Mouse (Mus musculus): ENCODE measurements at regions not wholly inside any gene's neighbourhood (a gene's known extent, or its start where the extent isn't known, plus 50 kb on each side); places are given as distances from the start of the nearest gene placed in this dataset.

DNA sequence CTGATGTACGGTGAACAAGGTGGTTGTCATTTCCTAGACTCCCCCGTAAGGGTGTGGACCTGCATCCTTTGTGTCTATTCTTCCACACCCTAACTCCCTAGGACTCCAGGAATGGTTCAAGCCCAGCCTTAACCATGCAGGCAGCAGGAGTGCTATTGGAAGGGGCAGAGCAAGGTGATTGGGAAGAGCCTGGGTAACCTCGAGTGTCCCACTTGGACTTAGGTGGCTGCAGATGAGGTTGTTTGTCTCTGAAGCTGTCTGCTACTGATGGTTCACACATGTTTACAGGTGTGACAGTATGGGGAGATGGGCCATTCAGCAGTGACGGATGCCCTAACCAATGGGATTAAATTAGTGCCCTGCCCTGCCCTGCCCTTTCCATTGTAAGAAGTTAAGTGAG, 207.4 kb downstream of the Zfp326 start:
- ATAC-seq (ENCODE audit: low read depth) = no peak
- no peak overlapping the region for H3K9ac ChIP-seq (replicated peaks; ENCODE audit: low read depth, low read length)
- no peak overlapping the region for H3K27ac ChIP-seq (ENCODE audit: low read depth, low read length)
- 84% methylated on average over 4 of the region's 4 CpGs for WGBS
- no peaks in the 10 kb centered on the region for H3K9me3 ChIP-seq (ENCODE audit: control insufficient read depth, low read length)
- no peaks in the 10 kb centered on the region for H3K36me3 ChIP-seq (ENCODE audit: control insufficient read depth, insufficient read depth, low read length)
- H3K4me3 ChIP-seq (ENCODE audit: low read depth, low read length) = no peak overlapping the region
- no peaks in the 10 kb centered on the region for H3K4me1 ChIP-seq (ENCODE audit: control insufficient read depth, insufficient read depth, low read length)
- no peak overlapping the region for H3K4me2 ChIP-seq (ENCODE audit: low read depth, low read length)
- H3K27me3 ChIP-seq (ENCODE audit: control insufficient read depth, insufficient read depth, low read length) = no peaks in the 10 kb centered on the region

DNA sequence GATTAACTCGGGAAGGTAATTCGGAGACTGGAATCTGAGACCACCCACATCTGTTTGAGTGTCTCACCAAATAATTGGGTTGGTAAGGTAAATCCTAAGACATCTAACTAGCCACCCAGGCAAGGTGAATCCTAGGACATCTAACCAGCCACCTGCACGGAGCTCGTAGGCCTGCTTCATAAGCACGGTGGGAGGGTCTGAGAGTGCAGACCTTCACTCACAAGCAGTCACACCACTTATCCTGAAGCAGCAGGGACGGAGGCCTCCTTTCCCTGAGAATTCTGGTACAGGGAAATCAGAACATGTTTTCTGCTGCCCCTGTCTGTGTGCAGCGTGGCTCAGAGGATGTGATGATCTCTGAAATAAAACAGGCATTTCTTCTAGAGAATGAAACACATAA, 206.5 kb downstream of the Zfp326 start:
- H3K27ac ChIP-seq (ENCODE audit: low read depth, low read length) = no peak overlapping the region
- no peak overlapping the region for H3K4me3 ChIP-seq (ENCODE audit: low read depth, low read length)
- H3K9me3 ChIP-seq (ENCODE audit: control insufficient read depth, low read length) = no peaks in the 10 kb centered on the region
- H3K36me3 ChIP-seq (ENCODE audit: control insufficient read depth, insufficient read depth, low read length) = no peaks in the 10 kb centered on the region
- ATAC-seq (ENCODE audit: low read depth) = no peak
- no peak overlapping the region for H3K9ac ChIP-seq (replicated peaks; ENCODE audit: low read depth, low read length)
- no peak overlapping the region for H3K4me2 ChIP-seq (ENCODE audit: low read depth, low read length)
- H3K27me3 ChIP-seq (ENCODE audit: control insufficient read depth, insufficient read depth, low read length) = no peaks in the 10 kb centered on the region
- H3K4me1 ChIP-seq (ENCODE audit: control insufficient read depth, insufficient read depth, low read length) = no peaks in the 10 kb centered on the region
- 84% methylated on average over 7 of the region's 7 CpGs for WGBS

DNA sequence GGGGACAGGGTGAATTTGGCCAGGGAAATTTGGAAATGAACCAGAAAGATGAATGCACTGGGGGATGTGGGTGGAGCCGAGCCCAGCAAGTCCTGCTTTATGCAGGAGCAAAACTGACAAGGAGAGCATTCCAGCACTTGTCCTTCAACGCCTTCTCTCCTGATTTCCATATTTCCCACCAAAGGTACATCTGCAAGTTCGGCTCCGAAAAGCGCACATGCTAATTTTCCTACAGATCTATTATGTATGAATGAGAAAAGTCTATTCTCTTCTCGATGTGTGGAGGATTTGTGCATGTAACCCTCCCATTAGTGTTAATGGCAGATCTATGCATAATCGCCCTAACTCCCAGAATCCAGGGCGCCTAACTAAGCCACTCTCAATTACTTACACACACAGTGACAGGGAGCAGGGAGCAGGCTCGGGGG, 190.8 kb downstream of the Zfp326 start:
- no peak overlapping the region for H3K27ac ChIP-seq (ENCODE audit: low read depth, low read length)
- H3K4me2 ChIP-seq (ENCODE audit: low read depth, low read length) = no peak overlapping the region
- WGBS = 73% methylated on average over 9 of the region's 9 CpGs
- H3K36me3 ChIP-seq (ENCODE audit: control insufficient read depth, insufficient read depth, low read length) = no peaks in the 10 kb centered on the region
- no peak overlapping the region for H3K9ac ChIP-seq (replicated peaks; ENCODE audit: low read depth, low read length)
- ATAC-seq (ENCODE audit: low read depth) = no peak
- peaks cover 4% of the 10 kb centered on the region; the same call in 1 of the 2 replicates for H3K9me3 ChIP-seq (ENCODE audit: control insufficient read depth, low read length)
- no peaks in the 10 kb centered on the region for H3K4me1 ChIP-seq (ENCODE audit: control insufficient read depth, insufficient read depth, low read length)
- H3K27me3 ChIP-seq (ENCODE audit: control insufficient read depth, insufficient read depth, low read length) = no peaks in the 10 kb centered on the region
- H3K4me3 ChIP-seq (ENCODE audit: low read depth, low read length) = no peak overlapping the region

DNA sequence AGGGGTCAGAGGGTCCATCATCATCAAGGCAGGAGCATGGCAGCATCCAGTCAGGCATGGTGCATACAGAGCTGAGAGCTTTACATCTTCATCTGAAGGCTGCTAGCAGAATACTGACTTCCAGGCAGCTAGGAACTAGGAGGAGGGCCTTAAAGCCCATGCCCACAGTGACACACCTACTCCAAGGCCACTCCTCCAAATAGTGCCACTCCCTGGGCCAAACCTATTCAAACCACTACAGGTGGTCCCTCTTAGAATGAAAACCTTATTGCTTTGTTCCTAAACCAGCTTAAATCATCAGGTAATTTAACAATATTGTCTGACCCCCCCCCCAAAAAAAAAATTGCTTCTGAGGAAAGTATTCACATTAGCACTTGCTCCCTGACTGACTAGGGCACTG, 190.3 kb downstream of the Zfp326 start:
- ATAC-seq (ENCODE audit: low read depth) = no peak
- no peak overlapping the region for H3K4me3 ChIP-seq (ENCODE audit: low read depth, low read length)
- no peaks in the 10 kb centered on the region for H3K36me3 ChIP-seq (ENCODE audit: control insufficient read depth, insufficient read depth, low read length)
- no peaks in the 10 kb centered on the region for H3K27me3 ChIP-seq (ENCODE audit: control insufficient read depth, insufficient read depth, low read length)
- H3K4me1 ChIP-seq (ENCODE audit: control insufficient read depth, insufficient read depth, low read length) = no peaks in the 10 kb centered on the region
- no peak overlapping the region for H3K27ac ChIP-seq (ENCODE audit: low read depth, low read length)
- no peak overlapping the region for H3K4me2 ChIP-seq (ENCODE audit: low read depth, low read length)
- H3K9me3 ChIP-seq (ENCODE audit: control insufficient read depth, low read length) = peaks cover 4% of the 10 kb centered on the region; the same call in 1 of the 2 replicates
- H3K9ac ChIP-seq (replicated peaks; ENCODE audit: low read depth, low read length) = no peak overlapping the region

DNA sequence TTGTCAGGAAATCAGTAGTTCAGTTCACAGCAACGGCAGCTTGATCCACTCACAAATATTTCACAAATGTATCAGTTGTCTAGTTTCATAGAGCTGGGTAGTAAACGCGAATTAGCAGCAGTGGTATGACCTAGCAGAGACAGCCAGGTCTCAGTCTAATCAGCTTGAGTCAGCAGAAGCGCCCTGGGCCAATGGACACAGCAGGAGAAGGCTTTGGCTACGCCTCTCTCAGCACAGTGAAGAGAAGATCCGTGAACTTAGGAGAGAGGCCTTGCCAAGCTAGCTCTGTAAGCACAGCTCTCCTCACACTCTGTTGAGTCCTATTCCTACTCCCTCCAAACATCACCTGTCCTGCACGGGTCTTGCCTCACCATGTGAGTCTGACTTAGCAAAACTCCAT, 188.0 kb downstream of the Zfp326 start:
- no peak for ATAC-seq (ENCODE audit: low read depth)
- no peak overlapping the region for H3K9ac ChIP-seq (replicated peaks; ENCODE audit: low read depth, low read length)
- H3K9me3 ChIP-seq (ENCODE audit: control insufficient read depth, low read length) = peaks cover 4% of the 10 kb centered on the region; the same call in 1 of the 2 replicates
- 94% methylated on average over 7 of the region's 7 CpGs for WGBS
- no peaks in the 10 kb centered on the region for H3K36me3 ChIP-seq (ENCODE audit: control insufficient read depth, insufficient read depth, low read length)
- H3K27ac ChIP-seq (ENCODE audit: low read depth, low read length) = no peak overlapping the region
- no peaks in the 10 kb centered on the region for H3K4me1 ChIP-seq (ENCODE audit: control insufficient read depth, insufficient read depth, low read length)
- H3K4me2 ChIP-seq (ENCODE audit: low read depth, low read length) = no peak overlapping the region
- no peaks in the 10 kb centered on the region for H3K27me3 ChIP-seq (ENCODE audit: control insufficient read depth, insufficient read depth, low read length)
- H3K4me3 ChIP-seq (ENCODE audit: low read depth, low read length) = no peak overlapping the region

DNA sequence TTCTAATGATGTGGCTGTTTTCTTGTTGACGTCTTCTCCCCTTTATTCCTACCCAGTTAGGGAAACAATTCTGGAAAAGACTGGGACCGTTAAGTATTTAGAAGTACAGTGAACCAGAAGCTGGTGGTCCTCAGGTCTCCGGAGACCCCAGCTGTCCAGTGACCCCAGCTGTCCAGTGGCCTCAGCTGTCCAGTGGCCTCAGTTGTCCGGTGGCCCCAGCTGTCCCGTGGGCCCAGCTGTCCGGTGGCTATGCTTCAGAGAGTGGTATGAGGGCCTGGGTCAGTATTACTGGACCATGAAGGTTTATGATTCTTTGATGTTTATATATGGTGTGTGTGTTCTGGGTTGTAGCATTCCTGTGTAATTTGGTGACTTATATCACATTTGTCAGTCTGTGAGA, 186.6 kb downstream of the Zfp326 start:
- Histone ChIP-seq H3K9ac (replicated peaks; ENCODE audit: low read depth, low read length) (no peak overlapping the region), H3K9me3 (ENCODE audit: control insufficient read depth, low read length) (peaks cover 4% of the 10 kb centered on the region; the same call in 1 of the 2 replicates), H3K36me3 (ENCODE audit: control insufficient read depth, insufficient read depth, low read length) (no peaks in the 10 kb centered on the region), H3K27ac (ENCODE audit: low read depth, low read length) (no peak overlapping the region), H3K4me1 (ENCODE audit: control insufficient read depth, insufficient read depth, low read length) (no peaks in the 10 kb centered on the region), H3K4me3 (ENCODE audit: low read depth, low read length) (no peak overlapping the region), H3K27me3 (ENCODE audit: control insufficient read depth, insufficient read depth, low read length) (no peaks in the 10 kb centered on the region), H3K4me2 (ENCODE audit: low read depth, low read length) (no peak overlapping the region)
- no peak for ATAC-seq (ENCODE audit: low read depth)
- 90% methylated on average over 6 of the region's 6 CpGs for WGBS

DNA sequence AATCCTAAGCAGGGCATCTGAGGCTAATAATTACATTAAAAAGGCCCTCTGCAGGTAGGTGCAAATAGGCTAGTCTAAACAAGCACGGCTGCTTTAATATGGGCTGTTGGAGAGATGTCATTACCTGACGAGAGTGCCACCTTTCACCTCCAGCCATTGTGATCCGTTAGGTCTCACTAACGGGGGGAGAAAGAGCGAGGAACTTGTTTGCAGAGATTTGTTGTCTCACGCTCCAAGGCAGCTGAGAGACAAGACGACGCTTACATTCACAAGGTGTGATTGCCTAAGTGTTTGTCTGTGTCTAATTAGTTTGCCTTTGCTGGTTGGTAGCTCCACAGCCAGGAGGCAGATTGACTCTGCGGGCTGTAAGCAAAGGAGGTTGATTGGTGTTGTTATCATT, 180.3 kb downstream of the Zfp326 start:
- no peaks in the 10 kb centered on the region for H3K9me3 ChIP-seq (ENCODE audit: control insufficient read depth, low read length)
- H3K9ac ChIP-seq (replicated peaks; ENCODE audit: low read depth, low read length) = no peak overlapping the region
- H3K27ac ChIP-seq (ENCODE audit: low read depth, low read length) = no peak overlapping the region
- H3K4me1 ChIP-seq (ENCODE audit: control insufficient read depth, insufficient read depth, low read length) = no peaks in the 10 kb centered on the region
- ATAC-seq (ENCODE audit: low read depth) = no peak
- WGBS = 28% methylated on average over 9 of the region's 9 CpGs
- no peaks in the 10 kb centered on the region for H3K36me3 ChIP-seq (ENCODE audit: control insufficient read depth, insufficient read depth, low read length)
- no peak overlapping the region for H3K4me3 ChIP-seq (ENCODE audit: low read depth, low read length)
- H3K4me2 ChIP-seq (ENCODE audit: low read depth, low read length) = no peak overlapping the region
- H3K27me3 ChIP-seq (ENCODE audit: control insufficient read depth, insufficient read depth, low read length) = no peaks in the 10 kb centered on the region

DNA sequence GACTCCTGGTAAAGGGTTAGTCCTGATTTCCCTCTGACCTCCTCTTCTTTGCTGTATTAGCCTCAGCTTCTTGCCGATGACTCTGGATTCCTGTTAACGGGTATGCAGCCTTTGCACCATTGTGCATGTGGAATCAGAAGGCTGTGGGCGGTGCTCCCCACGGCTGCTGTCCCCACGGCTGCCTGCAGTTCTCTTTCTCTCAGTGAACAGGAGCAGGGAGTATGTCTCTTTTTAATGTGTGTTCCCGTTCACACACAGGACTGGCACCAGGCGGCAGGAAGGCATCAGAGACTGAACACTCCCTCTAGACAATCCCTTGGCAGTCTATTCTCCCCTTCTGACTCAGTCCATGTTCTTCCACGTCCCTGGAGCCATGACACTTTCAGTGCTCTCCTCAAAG, 178.9 kb downstream of the Zfp326 start:
- Histone ChIP-seq H3K27me3 (ENCODE audit: control insufficient read depth, insufficient read depth, low read length) (no peaks in the 10 kb centered on the region), H3K4me3 (ENCODE audit: low read depth, low read length) (no peak overlapping the region), H3K27ac (ENCODE audit: low read depth, low read length) (no peak overlapping the region), H3K4me2 (ENCODE audit: low read depth, low read length) (no peak overlapping the region), H3K9me3 (ENCODE audit: control insufficient read depth, low read length) (no peaks in the 10 kb centered on the region), H3K4me1 (ENCODE audit: control insufficient read depth, insufficient read depth, low read length) (no peaks in the 10 kb centered on the region), H3K36me3 (ENCODE audit: control insufficient read depth, insufficient read depth, low read length) (no peaks in the 10 kb centered on the region), H3K9ac (replicated peaks; ENCODE audit: low read depth, low read length) (no peak overlapping the region)
- no peak for ATAC-seq (ENCODE audit: low read depth)
- WGBS = 56% methylated on average over 8 of the region's 8 CpGs

DNA sequence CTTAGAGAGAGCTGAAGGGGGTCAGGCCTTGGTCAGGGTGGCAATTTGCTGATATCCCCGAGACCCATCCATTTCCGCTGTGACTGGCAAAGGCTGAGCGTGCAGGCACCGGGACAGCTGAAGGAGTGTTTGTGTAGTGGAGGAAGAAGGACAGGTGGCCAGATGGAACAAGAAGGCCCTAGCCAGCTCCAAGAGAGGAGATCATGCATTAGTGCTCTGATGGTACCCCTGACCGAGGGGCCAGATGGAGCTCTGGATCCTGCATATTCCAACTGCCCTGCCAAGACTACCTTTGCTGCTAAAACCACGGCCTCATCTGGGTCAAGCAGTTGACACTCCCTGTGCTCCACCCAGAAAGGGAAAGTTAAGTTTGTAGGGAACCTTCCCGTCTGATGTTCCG, 174.7 kb downstream of the Zfp326 start:
- H3K27ac ChIP-seq (ENCODE audit: low read depth, low read length) = no peak overlapping the region
- ATAC-seq (ENCODE audit: low read depth) = no peak
- no peaks in the 10 kb centered on the region for H3K36me3 ChIP-seq (ENCODE audit: control insufficient read depth, insufficient read depth, low read length)
- no peak overlapping the region for H3K4me2 ChIP-seq (ENCODE audit: low read depth, low read length)
- WGBS = 93% methylated on average over 8 of the region's 8 CpGs
- no peaks in the 10 kb centered on the region for H3K9me3 ChIP-seq (ENCODE audit: control insufficient read depth, low read length)
- no peak overlapping the region for H3K4me3 ChIP-seq (ENCODE audit: low read depth, low read length)
- H3K9ac ChIP-seq (replicated peaks; ENCODE audit: low read depth, low read length) = no peak overlapping the region
- H3K4me1 ChIP-seq (ENCODE audit: control insufficient read depth, insufficient read depth, low read length) = no peaks in the 10 kb centered on the region
- H3K27me3 ChIP-seq (ENCODE audit: control insufficient read depth, insufficient read depth, low read length) = no peaks in the 10 kb centered on the region

Data from neural tube, embryonic 14.5 days (tissue).